ENCODE assay signal across 41 mouse cellular contexts in genomic region chr4:120048274-120048673, GRCm38 (mm10). TPM values are rescaled to one million over a fixed set of nuclear protein-coding genes. Genes with fewer than 3 reads are reported as not detected.
"Had no signal": no experiment of that assay in that cellular context is flagged by ENCODE, and none has a peak within 500 bp of the region (broad histone marks: within the 10 kb centered on the region; RNA-seq: fewer than 3 reads in every experiment).

No protein-coding gene starts in this region.

- H3K4me3 ChIP-seq: heart, adult 2 months; heart, embryonic 13.5 days; heart, embryonic 15.5 days; hindbrain, embryonic 13.5 days; hindbrain, embryonic 15.5 days; kidney, embryonic 15.5 days; limb, embryonic 13.5 days; limb, embryonic 15.5 days; liver, embryonic 12.5 days had no signal

- H3K9ac ChIP-seq: heart, embryonic 13.5 days; heart, embryonic 15.5 days; hindbrain, embryonic 13.5 days; hindbrain, embryonic 15.5 days; kidney, embryonic 15.5 days; limb, embryonic 13.5 days; limb, embryonic 15.5 days; liver, embryonic 12.5 days had no signal

- H3K36me3 ChIP-seq: heart, embryonic 13.5 days; heart, embryonic 15.5 days; hindbrain, embryonic 13.5 days; hindbrain, embryonic 15.5 days; kidney, embryonic 15.5 days; limb, embryonic 13.5 days; limb, embryonic 15.5 days; liver, embryonic 12.5 days had no signal

- H3K4me1 ChIP-seq: hindbrain, embryonic 13.5 days; kidney, embryonic 15.5 days; liver, embryonic 12.5 days had no signal

- H3K27me3 ChIP-seq: heart, embryonic 13.5 days; heart, embryonic 15.5 days; hindbrain, embryonic 13.5 days; hindbrain, embryonic 15.5 days; kidney, embryonic 15.5 days; limb, embryonic 13.5 days; limb, embryonic 15.5 days had no signal

- ATAC-seq: hindbrain, postnatal 0 days; intestine, embryonic 16.5 days; liver, embryonic 12.5 days had no signal

- H3K4me2 ChIP-seq: heart, embryonic 11.5 days; heart, embryonic 13.5 days; heart, embryonic 15.5 days; hindbrain, embryonic 13.5 days; hindbrain, embryonic 15.5 days; kidney, embryonic 15.5 days; limb, embryonic 13.5 days; limb, embryonic 15.5 days; liver, embryonic 12.5 days had no signal

- H3K9me3 ChIP-seq: heart, embryonic 13.5 days; heart, embryonic 15.5 days; hindbrain, embryonic 13.5 days; hindbrain, embryonic 15.5 days; kidney, embryonic 15.5 days; limb, embryonic 13.5 days; limb, embryonic 15.5 days; liver, embryonic 12.5 days had no signal

- H3K27ac ChIP-seq: heart, adult 2 months; heart, embryonic 13.5 days; heart, embryonic 15.5 days; hindbrain, embryonic 13.5 days; hindbrain, embryonic 15.5 days; hindbrain, postnatal 0 days; kidney, embryonic 15.5 days; kidney, postnatal 0 days; limb, embryonic 13.5 days; limb, embryonic 15.5 days; liver, embryonic 12.5 days had no signal

- DNase-seq: gastrocnemius, postnatal 14 days; gastrocnemius, postnatal 36 days; heart, adult 11 months; heart, adult 2 months; heart, postnatal 14 days; heart, postnatal 36 days; kidney, adult 11 months; kidney, adult 2 months; kidney, adult 9 months; kidney, postnatal 14 days; kidney, postnatal 36 days; left cerebral cortex, postnatal 4 days had no signal

RNA-seq across cellular contexts. Expression of gene AL607142.1, which starts 16.5 kb away (rescaled TPM):
- total RNA-seq: gastrocnemius, adult 18-20 months; gastrocnemius, adult 8-10 months; gastrocnemius, postnatal 14 days; gastrocnemius, postnatal 36 days; heart, adult 2 months; heart, postnatal 14 days; heart, postnatal 36 days; hematopoietic stem cell, adult 5-6 weeks; hindbrain, postnatal 0 days; layer of hippocampus, adult 18-20 months; layer of hippocampus, postnatal 10 days; layer of hippocampus, postnatal 25 days; left cerebral cortex, adult 18-20 months; left cerebral cortex, adult 8-10 months; left cerebral cortex, postnatal 10 days; left cerebral cortex, postnatal 25 days; left cerebral cortex, postnatal 4 days; liver, adult 2 months had no signal
- polyA plus RNA-seq: gonadal fat pad, adult 2 months; heart, adult 2 months; heart, embryonic 11.5 days; heart, embryonic 13.5 days; heart, embryonic 15.5 days; heart, postnatal 0 days; hindbrain, embryonic 11.5 days; hindbrain, embryonic 13.5 days; hindbrain, embryonic 15.5 days; hindbrain, postnatal 0 days; intestine, embryonic 14.5 days; intestine, embryonic 16.5 days; kidney, adult 2 months; kidney, embryonic 15.5 days; kidney, postnatal 0 days; large intestine, adult 2 months; limb, embryonic 11.5 days; limb, embryonic 13.5 days; limb, embryonic 15.5 days; liver, adult 2 months; liver, embryonic 12.5 days had no signal
